Mouse (Mus musculus) fibroblast of lung, adult 2 months (primary cell): Measurements from ENCODE around the gene Lrrc42.
A peak's percentile ranks its signal among the peaks of the same experiment; 100 is the strongest.

Experiments used
- DNase-seq: peaks from one replicate; pipeline ENCODE4 v3.0.0-alpha.2; 2011; ENCODE audit warnings: low read depth

Lrrc42 gene

DNA sequence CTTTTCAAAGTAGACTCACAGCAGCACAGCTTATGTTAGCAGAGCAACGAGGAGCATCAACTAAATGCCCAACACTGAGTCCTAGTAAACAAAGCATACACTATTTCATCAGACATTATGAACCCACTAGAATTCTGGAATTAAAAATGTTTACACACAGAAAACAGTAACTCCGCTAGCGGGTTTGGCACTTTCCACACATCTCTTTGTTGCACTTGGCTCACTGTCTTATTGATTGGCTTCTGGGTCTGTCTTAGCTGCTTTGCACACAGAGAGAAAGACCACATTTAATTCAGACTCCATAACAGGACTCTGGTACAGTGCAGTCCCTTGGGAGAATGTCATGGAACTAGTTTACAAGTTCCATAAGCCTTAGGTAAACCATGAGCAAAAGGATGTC lies 5.3 kb downstream of the Lrrc42 start:
- DNase-seq: no peak

DNA sequence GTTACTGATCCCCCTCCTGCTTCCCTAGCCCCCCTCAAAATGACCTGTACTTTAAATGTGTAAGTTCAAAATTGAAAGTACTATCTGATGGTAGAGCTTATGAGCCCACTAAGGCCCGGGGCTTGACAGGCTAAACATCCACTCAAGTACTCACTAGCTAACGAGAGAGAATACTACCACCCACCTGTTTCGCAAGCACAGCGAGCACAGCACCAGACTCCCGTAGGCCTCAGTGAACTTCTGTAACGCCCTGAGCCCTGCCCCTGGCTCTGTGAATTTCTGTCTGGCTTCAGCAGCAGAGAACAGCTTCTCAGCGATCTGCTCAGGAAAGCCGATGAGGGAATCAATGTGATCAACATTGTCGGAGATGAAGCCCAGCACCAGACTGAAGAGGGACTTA lies 6.2 kb downstream of the Lrrc42 start:
- DNase-seq: no peak

DNA sequence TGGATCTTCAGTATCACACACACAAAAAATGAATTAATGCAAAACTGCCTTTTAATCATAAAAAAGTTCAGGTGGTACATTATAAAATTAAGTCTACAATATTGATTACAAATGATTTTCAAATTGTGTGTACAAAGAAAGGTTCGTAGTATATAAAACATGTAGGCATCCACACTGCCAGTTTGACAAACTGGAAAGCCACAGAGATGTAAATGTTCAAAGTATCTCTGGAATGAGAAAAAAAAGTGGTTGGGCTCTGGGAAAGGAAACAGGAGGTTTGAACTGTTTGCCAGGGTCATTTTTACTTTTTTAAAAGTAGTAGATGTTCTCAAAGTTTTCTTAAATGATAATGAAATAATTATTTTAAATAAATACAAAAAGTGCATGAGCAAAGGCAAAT lies 7.3 kb downstream of the Lrrc42 start:
- DNase-seq: no peak

GRCm38 (mm10) chr4:107245368-107245767 lies 8.0 kb downstream of the Lrrc42 start:
- no peak for DNase-seq

DNA sequence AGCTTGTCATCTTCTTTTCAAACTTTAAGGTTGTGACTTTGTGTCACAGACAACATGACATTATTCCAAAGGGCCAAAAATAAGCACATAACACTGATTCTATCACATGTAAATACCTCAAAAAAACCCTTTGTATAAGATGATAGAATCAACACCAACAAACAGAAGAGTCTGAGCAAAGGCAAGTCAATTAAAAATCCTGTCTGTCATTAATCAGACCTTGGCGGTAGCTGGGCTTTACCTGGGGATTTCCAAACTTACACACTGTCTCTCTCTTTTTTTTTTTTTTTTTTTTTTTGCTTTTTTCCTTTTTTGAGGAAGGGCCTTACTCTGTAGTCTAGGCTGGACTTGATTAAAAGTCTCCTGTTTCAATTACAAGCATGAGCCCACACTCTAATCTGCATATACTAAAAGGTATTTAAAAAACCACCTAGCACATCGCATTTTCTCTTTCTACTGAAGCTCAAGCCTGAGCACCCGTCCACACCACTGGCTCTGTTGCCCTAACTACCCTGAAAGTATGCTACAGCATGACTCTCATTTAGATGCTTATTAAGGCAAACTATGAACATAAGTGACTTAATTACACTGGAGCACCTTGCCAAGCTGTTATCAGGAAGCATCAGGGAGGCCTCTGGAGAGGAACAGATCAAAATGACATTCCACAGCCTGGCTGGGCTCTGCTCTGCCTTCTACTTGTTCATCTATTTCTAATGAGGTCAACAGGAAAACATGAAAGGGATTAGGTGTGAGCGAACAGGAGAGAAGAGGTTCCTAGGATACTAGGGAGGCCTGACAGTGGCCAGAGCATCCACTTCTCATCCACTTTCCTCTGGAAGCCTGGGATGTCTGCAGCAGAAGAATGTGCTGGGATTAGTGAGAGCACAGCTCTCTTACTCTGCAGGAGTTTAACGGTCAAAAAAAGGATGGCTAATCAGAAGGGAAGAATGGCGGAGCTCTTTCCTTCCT lies 9.7 kb downstream of the Lrrc42 start:
- no peak for DNase-seq

GRCm38 (mm10) chr4:107240196-107240595 lies 13.1 kb downstream of the Lrrc42 start:
- no peak for DNase-seq

DNA sequence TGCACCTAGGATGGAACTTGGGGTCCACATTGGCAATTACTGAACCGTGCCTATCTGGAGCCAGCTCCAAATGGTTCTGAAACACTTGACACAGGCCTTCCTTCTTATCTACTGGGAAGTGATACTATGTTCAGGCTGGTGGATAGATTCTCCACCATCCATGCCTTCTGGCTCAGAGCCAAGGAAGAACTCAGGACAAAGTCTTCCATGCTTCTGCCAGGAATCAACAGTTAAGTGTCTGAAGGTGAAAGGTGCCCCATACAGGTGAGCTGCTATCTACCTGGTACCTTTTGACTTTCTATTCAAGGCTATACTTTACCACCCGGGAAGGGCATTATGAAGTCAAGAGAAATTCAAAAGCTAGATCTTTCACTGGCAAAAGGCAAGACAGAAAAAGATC lies 15.1 kb downstream of the Lrrc42 start:
- DNase-seq: no peak

DNA sequence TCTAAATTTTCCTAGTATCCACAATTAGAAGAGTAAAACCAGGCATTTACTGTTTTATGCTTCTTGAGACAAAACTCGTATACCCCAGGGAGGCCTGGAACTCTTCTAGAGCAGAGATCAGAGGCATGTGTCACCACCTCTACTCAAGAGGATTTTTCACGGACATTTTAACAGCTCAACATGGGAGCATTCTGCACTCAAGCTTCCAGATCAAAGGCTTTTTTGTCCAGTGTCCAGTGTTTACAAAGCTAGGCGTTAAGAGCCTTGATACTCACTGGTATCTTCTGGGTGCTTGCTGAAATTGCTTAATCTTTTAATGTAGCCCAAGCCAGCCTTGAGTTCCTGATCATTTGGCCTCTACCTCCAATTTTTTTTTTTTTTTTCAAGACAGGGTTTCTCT lies 21.1 kb downstream of the Lrrc42 start:
- DNase-seq: no peak

- no peak for DNase-seq
These were observed 27.0 kb downstream of the Lrrc42 start for GRCm38 (mm10) chr4:107226313-107226712.

DNA sequence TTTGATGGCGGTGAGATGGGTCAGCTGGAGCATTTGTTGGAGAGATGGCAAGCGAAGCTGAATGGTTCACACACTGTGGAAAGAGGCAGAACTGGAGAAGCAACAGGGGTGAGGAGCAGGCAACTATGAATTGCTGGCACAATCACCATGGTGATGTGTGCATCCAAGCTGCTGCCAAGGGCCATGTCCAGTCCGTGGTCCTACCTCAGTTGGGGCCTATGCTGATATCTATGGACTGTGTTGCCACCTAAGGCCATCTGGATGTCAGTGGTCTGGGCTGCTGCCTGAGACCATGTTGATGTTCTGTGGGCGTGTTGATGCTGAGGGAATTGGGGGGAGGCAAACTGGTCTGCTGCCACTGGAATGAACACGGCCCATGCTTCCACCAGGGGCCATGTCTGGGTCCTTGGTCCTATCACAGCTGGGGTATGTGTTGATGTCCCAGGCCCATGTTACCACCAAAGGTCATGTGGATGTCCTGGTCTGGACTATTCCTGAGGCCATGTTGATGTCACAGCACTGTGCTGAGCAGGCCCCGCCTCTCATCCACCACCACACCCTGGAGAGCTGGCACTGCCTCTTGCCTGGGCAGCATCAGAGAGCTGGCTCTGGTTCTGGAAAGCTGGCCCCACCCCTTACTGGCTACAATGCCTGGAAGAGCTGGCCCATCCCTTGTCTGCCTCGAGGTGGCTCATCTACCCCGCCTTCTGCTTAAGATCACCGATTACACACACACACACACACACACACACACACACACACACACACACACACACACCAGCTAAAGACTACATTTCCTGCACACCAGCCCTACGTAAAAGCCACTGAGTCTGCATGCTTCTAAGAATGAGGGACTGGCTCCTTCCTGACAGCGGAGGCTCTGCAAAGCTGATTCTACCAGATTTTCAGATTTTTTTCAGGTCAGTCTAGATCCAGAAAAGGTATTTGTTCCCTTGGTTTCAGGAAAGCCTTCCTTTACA lies 29.8 kb downstream of the Lrrc42 start:
- DNase-seq: peak; percentile 61

DNA sequence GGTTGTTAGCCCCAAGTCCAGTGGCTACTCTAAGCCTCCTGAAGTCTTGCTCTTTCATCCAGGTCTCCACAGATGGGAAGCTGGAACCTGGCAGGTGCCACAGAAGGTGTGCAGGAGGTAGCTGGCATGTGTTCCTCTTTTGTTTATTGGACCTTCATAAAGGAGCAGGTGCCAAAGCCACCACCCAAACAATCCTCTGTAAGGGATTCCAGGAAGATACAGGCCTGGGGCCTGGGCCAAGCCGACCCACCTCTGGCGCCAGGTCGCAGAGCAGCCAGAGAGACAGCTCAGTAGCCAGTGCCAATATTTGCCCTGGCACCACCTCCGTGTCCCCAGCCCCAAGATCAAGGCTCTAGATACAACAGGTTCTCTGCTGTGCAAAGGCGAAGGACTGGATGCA lies 31.8 kb downstream of the Lrrc42 start:
- no peak for DNase-seq

DNA sequence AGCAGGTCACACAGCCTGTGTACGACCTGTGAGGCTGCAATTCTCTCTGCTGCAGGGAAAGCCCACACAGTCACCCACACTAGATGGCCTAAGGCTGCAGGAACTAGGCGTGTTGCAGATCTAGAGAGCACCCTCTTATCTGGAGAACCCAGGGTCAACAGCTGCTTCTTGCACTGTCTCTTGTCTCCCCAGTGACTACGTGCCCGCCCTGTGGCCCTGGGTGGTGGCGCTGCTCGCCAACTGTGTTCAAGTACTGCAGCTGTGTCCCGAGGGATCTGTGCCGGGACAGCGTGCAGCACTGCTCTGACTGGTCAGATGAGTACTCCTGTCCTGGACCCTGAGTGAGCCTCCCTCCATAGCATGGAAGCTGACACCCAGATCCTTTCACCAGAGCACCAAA lies 35.8 kb downstream of the Lrrc42 start:
- no peak for DNase-seq

DNA sequence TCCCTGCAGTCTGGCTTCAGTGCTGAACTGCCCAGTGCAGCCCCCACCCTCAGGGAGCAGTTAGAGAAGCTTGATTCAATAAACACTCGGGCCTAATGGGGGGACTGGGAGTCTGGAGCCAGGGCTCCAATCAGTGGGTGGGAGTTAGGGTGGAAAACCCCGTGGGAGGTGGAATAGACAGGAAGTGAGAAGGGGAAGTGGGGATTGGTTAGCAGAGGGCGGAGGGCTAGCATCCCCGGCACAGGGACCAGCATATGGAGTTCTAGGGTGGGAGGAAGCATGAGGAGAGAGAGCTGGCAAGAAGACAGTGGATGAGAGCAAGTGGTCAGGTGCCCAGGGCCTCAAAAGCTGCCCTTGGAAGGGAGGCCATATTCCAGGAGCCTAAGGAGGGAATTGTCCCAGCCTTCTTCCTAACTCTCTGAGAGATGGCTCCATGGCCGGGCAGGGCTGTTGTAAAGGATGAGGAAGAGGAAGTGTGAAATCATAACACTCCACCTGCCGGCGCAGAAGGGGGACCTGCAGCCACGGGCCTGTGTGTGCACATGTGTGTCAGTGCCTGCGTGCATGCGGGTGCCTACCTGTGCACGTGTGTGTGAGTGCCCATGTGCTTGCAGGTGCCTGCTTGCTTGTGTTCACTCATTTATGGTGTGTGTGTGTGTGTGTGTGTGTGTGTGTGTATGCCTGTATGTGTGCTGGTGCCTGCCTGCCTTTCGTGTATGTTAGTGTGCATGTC lies 39.9 kb downstream of the Lrrc42 start:
- DNase-seq: no peak

DNA sequence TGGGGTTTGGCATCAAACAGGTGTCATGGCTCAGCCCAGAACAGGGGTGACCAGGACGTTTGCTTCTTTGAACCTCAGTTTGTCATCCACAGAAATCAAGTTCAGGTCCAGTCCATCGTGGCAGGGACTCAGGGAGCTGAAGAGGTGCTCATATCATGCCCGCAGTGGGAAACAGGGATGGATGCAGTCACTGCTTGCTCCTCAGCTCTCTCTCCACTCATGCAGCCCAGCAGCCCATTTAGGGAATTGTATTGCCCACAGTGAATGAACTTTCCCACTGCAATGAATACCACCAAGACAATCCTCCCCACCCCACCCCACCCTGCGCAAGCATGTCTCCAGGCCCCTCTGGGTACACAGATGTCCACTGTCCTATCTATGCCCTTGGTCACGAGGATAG lies 41.4 kb downstream of the Lrrc42 start:
- no peak for DNase-seq

- no peak for DNase-seq
These were observed 41.9 kb downstream of the Lrrc42 start for GRCm38 (mm10) chr4:107211465-107211864.

DNA sequence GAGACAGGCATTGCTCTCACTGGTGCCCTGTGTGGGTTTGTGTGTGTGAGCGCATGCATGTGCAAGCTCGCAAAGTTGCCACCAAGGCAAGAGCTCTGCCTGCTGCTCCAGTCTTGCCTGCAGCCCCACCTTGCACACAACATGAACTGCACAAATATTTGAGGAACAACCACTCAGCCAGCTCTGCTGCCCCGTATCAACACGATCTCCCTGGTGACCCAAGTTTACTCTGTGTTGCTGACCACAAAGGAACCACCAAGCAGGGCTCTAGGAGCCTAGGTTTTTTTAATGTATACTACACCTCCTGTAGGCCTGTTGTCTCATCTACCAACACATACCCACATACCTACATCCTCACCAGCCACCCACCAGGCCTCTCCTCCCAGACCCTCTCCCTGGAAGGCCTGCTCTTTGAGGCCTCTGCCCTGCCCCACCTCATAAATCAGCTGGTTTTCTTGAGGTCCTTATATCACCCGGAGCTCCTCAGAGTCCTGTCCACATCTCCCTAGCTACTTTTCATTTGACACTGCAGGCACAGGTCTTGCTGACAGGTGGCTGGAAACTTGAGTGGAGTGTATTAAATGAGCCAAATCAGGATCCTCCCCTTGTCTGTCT lies 42.7 kb downstream of the Lrrc42 start:
- no peak for DNase-seq

- DNase-seq: no peak
These were observed 44.5 kb downstream of the Lrrc42 start, which contains the start of gene Ldlrad1 for GRCm38 (mm10) chr4:107208880-107209279. Ldlrad1 (plus strand) TSS chr4:107209180.

DNA sequence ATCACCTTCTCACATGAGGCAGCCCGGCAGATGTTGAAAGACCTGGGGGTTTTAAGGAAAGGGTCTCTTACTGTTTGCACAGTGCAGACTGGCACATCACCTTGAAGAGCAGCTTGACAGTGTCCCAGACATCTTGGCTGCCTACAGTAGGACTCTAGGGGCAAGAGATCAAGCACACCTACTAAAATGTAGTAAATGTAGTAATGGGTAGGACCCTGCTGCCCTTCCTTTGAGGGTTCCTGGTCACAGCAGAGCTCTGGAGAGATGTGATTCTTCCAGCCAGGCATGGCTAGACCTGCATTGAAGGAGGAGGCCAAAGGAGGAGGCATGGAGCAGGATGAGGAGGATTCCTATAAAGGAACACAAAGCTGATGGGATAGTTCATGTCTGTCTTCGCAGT lies 46.3 kb downstream of the Lrrc42 start:
- no peak for DNase-seq

DNA sequence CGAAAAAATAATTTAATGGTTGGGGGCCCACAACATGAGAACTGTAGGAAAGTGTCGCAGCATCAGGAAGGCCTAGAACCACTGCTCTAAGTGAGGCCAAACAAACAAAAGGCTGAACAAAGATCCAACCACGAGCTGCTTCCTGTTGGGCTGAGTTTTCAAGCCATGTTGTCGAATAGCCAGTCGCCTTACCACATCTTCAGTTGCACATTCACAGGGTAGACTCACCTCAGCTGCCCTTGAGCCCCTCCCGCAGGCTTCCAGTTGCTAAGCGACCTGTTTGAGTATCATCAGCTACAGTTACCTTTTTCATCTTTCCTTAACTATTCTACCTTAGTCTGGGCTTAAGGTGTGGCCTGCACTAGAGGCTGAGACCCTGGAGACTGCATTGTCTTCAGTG lies 50.3 kb downstream of the Lrrc42 start:
- DNase-seq: no peak

GRCm38 (mm10) chr4:107201779-107202178 lies 51.6 kb downstream of the Lrrc42 start:
- no peak for DNase-seq

DNA sequence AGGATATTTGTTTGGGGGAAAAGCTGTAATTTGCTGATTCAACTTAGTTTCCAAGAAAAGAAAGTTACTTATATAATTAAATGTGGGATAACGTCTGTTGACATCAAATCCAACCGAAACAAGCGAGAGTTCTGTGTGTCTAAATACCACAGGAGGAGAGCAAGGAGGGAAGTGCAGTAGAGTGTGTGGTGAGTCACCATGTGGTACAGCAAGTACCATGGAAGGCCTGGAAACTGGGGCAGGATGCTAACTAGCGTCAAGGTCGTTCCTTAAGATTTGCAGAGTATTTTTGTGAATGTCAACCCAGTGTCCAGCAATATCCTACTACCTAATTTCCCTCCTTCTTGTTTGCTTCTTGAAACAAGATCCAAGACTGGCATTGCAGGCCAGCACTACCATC lies 55.3 kb downstream of the Lrrc42 start:
- DNase-seq: no peak

- no peak for DNase-seq
These were observed 56.9 kb downstream of the Lrrc42 start for GRCm38 (mm10) chr4:107196454-107196853.
